Mouse (Mus musculus) C2C12 (cell line): ENCODE measurements around the gene Entpd3. TPM values are rescaled to one million over a fixed set of nuclear protein-coding genes. Genes with fewer than 3 reads are reported as not detected.

Experiments used
- H3K27me3 ChIP-seq: one replicate; pipeline ENCODE4 v1.6.1; 2011; ENCODE audit not compliant: control insufficient read depth, insufficient read depth, insufficient read length
- H3K36me3 ChIP-seq: one replicate; pipeline ENCODE4 v1.6.1; 2011; ENCODE audit not compliant: control insufficient read depth, insufficient read depth
- H3K4me3 ChIP-seq: one replicate; pipeline ENCODE4 v1.5.1; 2011; ENCODE audit warnings: mild to moderate bottlenecking, control low read depth; ENCODE audit not compliant: poor library complexity, insufficient read depth, severe bottlenecking
- H3K79me2 ChIP-seq: one replicate; pipeline ENCODE4 v1.6.1; 2011; ENCODE audit not compliant: control insufficient read depth, insufficient read depth
- H3K79me3 ChIP-seq: one replicate; pipeline ENCODE4 v1.6.1; 2011; ENCODE audit warnings: low read depth, control low read depth
- H3ac ChIP-seq: one replicate; pipeline ENCODE3; 2011; ENCODE audit warnings: low read depth; ENCODE audit not compliant: control insufficient read depth, insufficient read length
- CEBPB ChIP-seq: IDR thresholded peaks from one replicate; pipeline ENCODE4 v1.6.1; 2011; ENCODE audit warnings: low read depth, mild to moderate bottlenecking, control low read depth, moderate library complexity
- CTCF ChIP-seq: IDR thresholded peaks from one replicate; pipeline ENCODE4 v1.5.1; 2011; ENCODE audit not compliant: control insufficient read depth, insufficient read depth, insufficient read length
- FOSL1 ChIP-seq: IDR thresholded peaks from one replicate; pipeline ENCODE4 v1.8.0; 2011; ENCODE audit warnings: mild to moderate bottlenecking, low read length; ENCODE audit not compliant: poor library complexity, insufficient read depth, severe bottlenecking
- MAX ChIP-seq: IDR thresholded peaks from one replicate; pipeline ENCODE4 v1.6.1; 2011; ENCODE audit warnings: mild to moderate bottlenecking, control low read depth
- MYOD1 ChIP-seq: IDR thresholded peaks from one replicate; pipeline ENCODE4 v1.6.1; 2011; ENCODE audit warnings: low read depth; ENCODE audit not compliant: control insufficient read depth, insufficient read length
- MYOG ChIP-seq: IDR thresholded peaks from one replicate; pipeline ENCODE4 v1.6.1; 2011; ENCODE audit not compliant: control insufficient read depth, insufficient read length; ENCODE audit errors: extremely low read depth
- USF1 ChIP-seq: IDR thresholded peaks from one replicate; pipeline ENCODE4 v1.6.1; 2011; ENCODE audit warnings: low read depth, mild to moderate bottlenecking, control low read depth, moderate library complexity
- polyA plus RNA-seq: library from polyadenylated mRNA; unstranded; fragments of >200 nt; fragmentation: generic; extraction: Trizol; gene quantifications from one replicate; pipeline ENCODE4 v1.2.1, GENCODE M21; 2012; ENCODE audit warnings: missing spikeins

Entpd3 gene
- polyA plus RNA-seq, 1 experiment: 0.02 TPM

- TF ChIP-seq MYOD1: no peak
- no peak for TF ChIP-seq CEBPB
- TF ChIP-seq USF1: peak; percentile 32
- TF ChIP-seq FOSL1: no peak
- no peak for TF ChIP-seq CTCF
- TF ChIP-seq MYOG: no peak
- peak; percentile 89 for TF ChIP-seq MAX
- Histone ChIP-seq H3ac (peak within 1 kb of the TSS; percentile 97), H3K79me2 (peaks cover 33% of the 10 kb centered on the region), H3K27me3 (peaks cover 4% of the 10 kb centered on the region), H3K79me3 (peaks cover 17% of the 10 kb centered on the region), H3K36me3 (peaks cover 41% of the 10 kb centered on the region), H3K4me3 (peak within 1 kb of the TSS; percentile 93)
Measured at GRCm38 (mm10) chr9:120570741-120571592, 31.3 kb downstream of the Entpd3 start, which contains the start of gene Rpl14. TSS of gene Rpl14 (plus strand) at chr9:120571444.

- Histone ChIP-seq H3ac (peak overlapping the region; percentile 97), H3K79me2 (peaks cover 33% of the 10 kb centered on the region), H3K79me3 (peaks cover 17% of the 10 kb centered on the region), H3K4me3 (peak overlapping the region; percentile 93), H3K36me3 (peaks cover 42% of the 10 kb centered on the region), H3K27me3 (no peaks in the 10 kb centered on the region)
- TF ChIP-seq FOSL1 (no peak), CTCF (no peak), CEBPB (no peak), MYOD1 (no peak), MAX (no peak), MYOG (no peak), USF1 (no peak)
Measured at GRCm38 (mm10) chr9:120571593-120572385, 32.2 kb downstream of the Entpd3 start.

GRCm38 (mm10) chr9:120575748-120576661, 36.4 kb downstream of the Entpd3 start:
- Histone ChIP-seq H3K79me2 (peaks cover 33% of the 10 kb centered on the region), H3K4me3 (no peak overlapping the region)

GRCm38 (mm10) chr9:120576662-120577013, 37.0 kb downstream of the Entpd3 start:
- Histone ChIP-seq H3K79me2 (peaks cover 29% of the 10 kb centered on the region), H3K4me3 (no peak overlapping the region), H3K79me3 (peaks cover 17% of the 10 kb centered on the region), H3K36me3 (peaks cover 42% of the 10 kb centered on the region), H3K27me3 (no peaks in the 10 kb centered on the region), H3ac (no peak overlapping the region)
- TF ChIP-seq MYOD1 (no peak), MYOG (no peak), CEBPB (no peak), FOSL1 (no peak), USF1 (no peak), MAX (no peak), CTCF (no peak)

More at GRCm38 (mm10) chr9:120575748-120576661, 36.4 kb downstream of the Entpd3 start:
- Histone ChIP-seq H3K36me3 (peaks cover 42% of the 10 kb centered on the region), H3K27me3 (no peaks in the 10 kb centered on the region), H3K79me3 (peaks cover 17% of the 10 kb centered on the region), H3ac (no peak overlapping the region)
- TF ChIP-seq MYOG (no peak), CTCF (no peak), FOSL1 (no peak), CEBPB (no peak), MAX (no peak)

GRCm38 (mm10) chr9:120577133-120577651, 37.6 kb downstream of the Entpd3 start:
- Histone ChIP-seq H3ac (peak overlapping the region; percentile 52), H3K4me3 (peak overlapping the region; percentile 18), H3K36me3 (peaks cover 39% of the 10 kb centered on the region), H3K27me3 (no peaks in the 10 kb centered on the region), H3K79me2 (peaks cover 24% of the 10 kb centered on the region), H3K79me3 (peaks cover 11% of the 10 kb centered on the region)
- TF ChIP-seq FOSL1: no peak
- TF ChIP-seq MYOG: no peak
- TF ChIP-seq MAX: no peak
- TF ChIP-seq CEBPB: no peak
- no peak for TF ChIP-seq MYOD1
- TF ChIP-seq USF1: no peak
- TF ChIP-seq CTCF: no peak
